Mouse (Mus musculus): Measurements from ENCODE around the gene Atcay.

- TF ChIP-seq POLR2A (IDR thresholded peaks at IDR 0.05; ENCODE audit: low read depth, low read length) (no peak), CTCF (IDR thresholded peaks at IDR 0.05; ENCODE audit: extremely low read depth, insufficient read length, insufficient replicate concordance, low read depth, low read length) (no peak)
Measured at GRCm38 (mm10) chr10:81175936-81176465, 54.6 kb downstream of the Atcay start.

All from small intestine, adult 2 months (tissue).